Mouse (Mus musculus): ENCODE results near the gene Gfod1.

The Gfod1 gene

GRCm38 (mm10) chr13:43304018-43304431 lies at the start of gene Gfod1:
Gene Gfod1 (minus strand): TSS chr13:43304172.
- DNase-seq: peak; percentile 97

DNA sequence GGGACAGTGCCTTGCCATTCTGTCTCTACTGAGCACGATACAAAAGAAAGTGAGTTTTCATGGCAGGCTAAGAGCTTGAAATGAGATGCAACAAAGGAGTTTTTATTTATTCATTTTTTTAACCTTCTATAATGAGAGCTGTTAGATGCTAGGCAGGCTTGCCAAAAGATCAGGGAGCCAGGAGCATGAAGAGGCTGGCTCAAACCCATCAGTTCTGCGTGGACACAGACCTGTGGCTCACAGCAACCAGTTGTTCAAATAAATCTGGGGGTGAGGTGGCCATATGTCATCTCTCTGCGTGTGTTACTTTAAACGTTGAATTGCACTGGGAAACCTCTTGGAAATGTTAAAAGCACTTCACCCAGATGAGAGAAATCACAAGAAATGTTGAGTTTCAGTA lies 49.4 kb upstream of the Gfod1 start:
- no peak for DNase-seq

GRCm38 (mm10) chr13:43350489-43351169 lies 46.7 kb upstream of the Gfod1 start:
- DNase-seq: no peak

- no peak for DNase-seq
These were observed 45.4 kb upstream of the Gfod1 start for GRCm38 (mm10) chr13:43349376-43349775.

GRCm38 (mm10) chr13:43346825-43347224 lies 42.9 kb upstream of the Gfod1 start:
- no peak for DNase-seq

DNA sequence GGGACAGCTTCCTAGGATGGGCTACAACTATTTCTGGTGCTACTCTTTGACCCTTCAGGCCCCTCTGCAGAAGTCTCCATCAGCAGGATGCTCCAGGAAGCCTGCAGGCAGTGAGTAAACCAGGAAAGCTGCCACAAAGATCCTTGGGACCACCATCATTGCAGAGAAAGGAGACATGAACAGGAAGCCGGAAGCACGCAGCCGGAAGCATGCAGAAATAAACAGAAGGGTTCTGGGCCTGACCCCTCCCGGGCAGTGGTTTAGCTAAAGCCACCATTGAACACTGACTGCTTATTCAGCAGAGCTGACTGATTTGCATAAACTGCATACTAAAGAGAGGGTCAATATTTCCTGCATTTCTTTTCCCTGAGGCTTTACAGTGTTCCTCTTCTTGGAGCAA lies 34.7 kb upstream of the Gfod1 start:
- DNase-seq: peak; percentile 48

GRCm38 (mm10) chr13:43338001-43338400 lies 34.0 kb upstream of the Gfod1 start:
- DNase-seq: no peak

- no peak for DNase-seq
These were observed 32.7 kb upstream of the Gfod1 start for GRCm38 (mm10) chr13:43336425-43337221.

- peak; percentile 34 for DNase-seq
These were observed 28.6 kb upstream of the Gfod1 start for GRCm38 (mm10) chr13:43332591-43332990.

- DNase-seq: no peak
These were observed 27.9 kb upstream of the Gfod1 start for GRCm38 (mm10) chr13:43331721-43332444.

DNA sequence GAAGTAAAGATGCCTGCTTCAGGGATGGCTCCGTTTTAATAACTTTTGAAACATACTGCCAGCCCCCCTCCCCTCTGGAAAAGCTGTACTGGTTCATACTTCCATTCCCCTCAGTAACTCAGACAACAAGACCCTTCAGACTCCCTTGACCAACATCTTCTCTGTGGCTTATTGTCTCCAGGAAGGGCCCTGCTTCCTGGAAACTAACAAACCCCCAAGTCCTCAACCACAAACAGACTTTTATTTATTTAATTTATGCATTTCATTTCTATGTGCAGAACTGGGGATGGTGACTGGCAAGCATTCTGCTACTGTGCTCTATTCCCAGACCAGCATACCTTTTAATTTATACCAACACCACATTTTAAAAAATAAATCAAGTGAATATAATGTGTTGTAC lies 21.5 kb upstream of the Gfod1 start:
- no peak for DNase-seq

DNA sequence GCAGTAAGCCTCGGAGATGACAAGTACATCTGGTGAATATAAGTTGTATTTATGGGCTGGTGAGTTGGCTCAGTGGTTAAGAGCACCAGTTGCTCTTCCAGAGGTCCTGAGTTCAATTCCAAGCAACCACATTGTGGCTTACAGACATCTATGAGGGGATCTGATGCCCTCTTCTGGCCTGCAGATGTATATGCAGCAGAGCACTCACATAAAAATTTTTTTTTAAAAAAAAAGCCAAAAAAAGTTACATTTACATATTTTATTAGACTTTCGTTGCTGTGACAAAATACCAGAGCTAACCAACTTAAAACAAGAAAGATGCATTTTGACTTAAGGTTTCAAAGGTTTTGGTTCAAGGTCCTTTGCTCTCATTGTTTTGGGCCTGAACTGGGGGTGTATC lies 17.5 kb upstream of the Gfod1 start:
- no peak for DNase-seq

DNA sequence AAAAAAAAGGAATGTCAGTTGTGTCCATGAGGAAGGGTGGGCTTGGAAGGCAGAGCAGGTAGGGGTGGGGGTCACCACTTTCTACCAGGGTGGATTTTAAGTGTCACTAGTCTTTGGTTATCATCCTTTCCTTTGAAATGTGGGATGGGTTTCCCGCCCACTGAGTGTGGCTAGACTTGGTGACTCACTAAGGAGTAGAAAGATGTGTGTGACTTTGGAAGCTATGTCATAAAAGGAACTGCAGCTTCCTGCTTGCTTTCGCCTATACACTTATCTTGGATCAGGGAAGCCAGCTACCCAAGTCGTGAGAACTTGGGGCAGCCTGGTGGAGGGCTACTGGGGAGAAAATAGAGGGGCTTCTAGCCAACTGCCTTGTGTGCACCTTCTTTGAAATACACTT lies 15.4 kb upstream of the Gfod1 start:
- no peak for DNase-seq

- DNase-seq: no peak
These were observed 13.4 kb upstream of the Gfod1 start for GRCm38 (mm10) chr13:43317411-43317810.

- no peak for DNase-seq
These were observed 1.4 kb upstream of the Gfod1 start for GRCm38 (mm10) chr13:43305181-43305924.

DNA sequence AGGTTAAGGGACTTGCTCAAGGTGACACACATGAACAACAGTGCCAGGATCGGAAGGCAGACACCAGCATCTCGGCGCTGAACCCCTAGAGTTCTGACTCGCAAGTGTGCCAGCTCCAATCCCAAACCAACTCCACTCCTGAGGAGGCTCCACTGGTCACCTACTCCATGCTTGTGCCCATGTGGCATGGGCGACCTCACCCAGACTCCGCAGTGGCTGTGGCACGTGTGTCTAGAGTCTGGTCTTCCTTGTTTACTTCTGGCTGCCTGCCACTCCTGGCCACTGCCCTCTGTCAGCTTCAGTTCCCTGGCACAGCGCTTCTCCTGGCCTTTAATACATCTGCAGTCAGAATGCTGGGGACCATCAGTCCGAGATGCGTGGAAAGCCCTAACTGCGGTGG lies 728 bp upstream of the Gfod1 start:
- DNase-seq: peak; percentile 61

- peak; percentile 58 for DNase-seq
These were observed 609 bp downstream of the Gfod1 start for GRCm38 (mm10) chr13:43303161-43303965.

GRCm38 (mm10) chr13:43302651-43303160 lies 1.3 kb downstream of the Gfod1 start:
- DNase-seq: no peak

DNA sequence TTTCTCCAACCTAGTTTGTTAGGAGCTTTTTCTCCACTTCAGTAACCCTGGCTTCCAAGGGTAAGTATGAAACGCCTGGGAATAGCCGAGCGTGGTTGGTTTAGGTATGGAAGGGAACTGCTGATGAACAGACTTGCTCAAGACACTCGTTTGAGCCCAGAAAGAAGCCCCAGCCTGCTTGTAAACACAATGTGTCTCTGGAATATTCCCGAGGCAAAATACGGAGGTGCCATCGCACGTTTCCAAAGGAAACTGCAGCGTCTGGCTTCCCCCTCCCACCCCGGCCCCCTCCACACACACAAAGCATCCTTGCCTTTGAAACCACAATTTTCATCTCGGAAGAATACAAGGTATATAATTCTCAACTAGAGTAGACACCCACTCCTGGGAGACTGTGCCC lies 1.7 kb downstream of the Gfod1 start:
- no peak for DNase-seq

- no peak for DNase-seq
These were observed 3.1 kb downstream of the Gfod1 start for GRCm38 (mm10) chr13:43300906-43301305.

DNA sequence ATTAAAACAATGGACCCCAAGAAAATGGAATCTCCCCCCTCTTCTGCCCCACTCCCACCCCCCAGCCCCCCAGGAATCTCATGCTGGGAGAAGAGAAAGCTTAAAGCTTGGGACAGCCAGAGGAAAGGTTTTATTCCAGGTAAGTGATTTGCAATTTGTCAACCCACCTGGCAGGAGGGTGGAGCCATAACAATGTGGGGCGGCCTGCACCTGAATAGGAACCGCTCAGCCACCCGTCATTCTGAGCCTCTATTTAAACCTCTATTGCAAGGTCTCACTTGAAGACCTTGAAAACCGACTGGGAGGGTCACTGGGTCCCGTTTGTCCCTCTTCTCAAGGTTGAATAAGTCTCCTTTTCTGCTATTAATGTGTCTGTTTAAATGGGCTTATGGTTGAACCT lies 3.6 kb downstream of the Gfod1 start:
- DNase-seq: no peak

DNA sequence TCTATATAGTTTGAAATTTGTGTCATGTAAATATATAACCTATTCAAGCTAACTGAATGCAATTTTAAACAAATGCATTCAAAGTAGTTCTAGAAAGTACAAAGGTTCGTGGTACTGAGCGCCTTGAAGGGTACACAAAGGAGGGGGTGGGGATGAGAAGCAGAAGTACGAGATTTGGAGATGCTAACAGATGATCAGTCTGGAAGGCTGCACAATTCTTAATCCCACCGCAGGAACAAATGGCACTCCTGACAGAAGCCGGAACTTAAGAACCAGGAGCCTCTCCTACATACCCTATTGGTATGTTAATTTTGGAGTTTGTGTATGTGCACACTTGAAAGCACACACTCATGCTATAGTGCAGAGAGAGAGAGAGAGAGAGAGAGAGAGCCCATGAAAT lies 4.8 kb downstream of the Gfod1 start:
- DNase-seq: no peak

Data from kidney, postnatal 10 days (tissue).